Mouse (Mus musculus) G1E (cell line): ENCODE measurements at regions not wholly inside any gene's neighbourhood (a gene's known extent, or its start where the extent isn't known, plus 50 kb on each side); places are given as distances from the start of the nearest gene placed in this dataset.

Experiments used
- ATAC-seq: 2 replicates; pipeline ENCODE4 v1.8.0; 2016; ENCODE audit warnings: mild to moderate bottlenecking; ENCODE audit not compliant: insufficient number of reproducible peaks, poor library complexity, low FRiP score, severe bottlenecking; ENCODE audit errors: extremely low read depth
- DNase-seq: peaks from one replicate; pipeline ENCODE4 v3.0.0; 2012; ENCODE audit warnings: low spot score
- H3K27me3 ChIP-seq: 2 replicates; pipeline ENCODE4 v1.6.1; 2012; ENCODE audit warnings: mild to moderate bottlenecking, low read length, inconsistent platforms; ENCODE audit not compliant: insufficient read depth
- H3K36me3 ChIP-seq: replicated peaks from 2 replicates; pipeline ENCODE3; 2012; ENCODE audit warnings: mild to moderate bottlenecking, inconsistent platforms
- H3K4me1 ChIP-seq: 2 replicates; pipeline ENCODE4 v1.6.1; 2012; ENCODE audit warnings: low read depth, low read length, inconsistent platforms, mixed read lengths; ENCODE audit not compliant: insufficient read depth
- H3K4me3 ChIP-seq: 2 replicates; pipeline ENCODE4 v1.5.1; 2012; ENCODE audit warnings: low read depth, mild to moderate bottlenecking, inconsistent platforms, low read length, moderate library complexity, mixed read lengths
- H3K9me3 ChIP-seq: replicated peaks from 2 replicates; pipeline ENCODE4 v1.6.1; 2012; ENCODE audit warnings: inconsistent platforms
- CTCF ChIP-seq: IDR thresholded peaks from 2 replicates; pipeline ENCODE4 v1.5.1; 2012; ENCODE audit warnings: low read depth, low read length, inconsistent platforms, mixed read lengths
- GATA1 ChIP-seq: IDR thresholded peaks from 2 replicates; pipeline ENCODE4 v1.6.1; 2012; ENCODE audit warnings: borderline replicate concordance, low read length, inconsistent platforms, mixed read lengths
- GATA2 ChIP-seq: IDR thresholded peaks from 2 replicates; pipeline ENCODE4 v1.6.1; 2012; ENCODE audit warnings: low read depth, low read length, inconsistent platforms, borderline replicate concordance
- POLR2AphosphoS5 ChIP-seq: IDR thresholded peaks from 2 replicates; pipeline ENCODE4 v1.6.1; 2012; ENCODE audit warnings: low read depth, low read length, inconsistent platforms; ENCODE audit not compliant: insufficient replicate concordance
- TAL1 ChIP-seq: conservative IDR thresholded peaks from 2 replicates; pipeline ENCODE4 v1.6.1; 2012; ENCODE audit warnings: low read depth, low read length, inconsistent platforms, mixed read lengths

DNA sequence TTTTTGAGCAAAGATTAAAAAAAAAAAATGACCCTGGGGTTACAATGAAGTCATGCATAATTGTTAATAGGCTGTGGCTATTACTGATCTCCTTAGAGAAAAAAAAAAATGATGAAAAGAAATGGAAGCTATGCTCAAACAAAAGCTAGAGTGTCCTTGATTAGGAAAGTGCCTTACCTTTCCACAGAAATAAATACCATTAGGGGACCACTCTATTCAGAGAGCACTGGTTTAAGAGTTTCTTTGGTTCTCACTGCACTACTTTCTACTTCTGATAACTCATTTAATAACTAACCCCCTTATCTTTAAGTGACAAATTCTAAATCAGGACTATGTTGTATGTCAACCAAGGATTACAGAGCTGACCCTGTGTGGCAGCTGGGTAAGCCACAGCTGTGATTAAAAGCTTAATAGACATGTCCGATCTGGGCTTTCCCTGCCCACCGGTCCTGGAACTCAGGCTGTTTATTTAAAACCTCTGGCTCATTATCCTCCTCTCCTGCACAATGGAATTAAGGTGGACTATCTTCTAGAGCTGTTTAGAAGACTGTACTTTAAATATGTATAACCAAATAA is 225.9 kb upstream of the Lyplal1 start:
- TF ChIP-seq GATA2 (no peak), CTCF (no peak), POLR2AphosphoS5 (no peak), TAL1 (no peak), GATA1 (no peak)
- Histone ChIP-seq H3K9me3 (peaks cover 28% of the 10 kb centered on the region), H3K36me3 (no peaks in the 10 kb centered on the region), H3K27me3 (no peaks in the 10 kb centered on the region), H3K4me1 (no peaks in the 10 kb centered on the region), H3K4me3 (no peak overlapping the region)
- ATAC-seq: no peak
- no peak for DNase-seq

GRCm38 (mm10) chr1:186342391-186342790 is 225.3 kb upstream of the Lyplal1 start:
- Histone ChIP-seq H3K4me3 (no peak overlapping the region), H3K27me3 (no peaks in the 10 kb centered on the region), H3K4me1 (no peaks in the 10 kb centered on the region), H3K9me3 (peaks cover 25% of the 10 kb centered on the region), H3K36me3 (no peaks in the 10 kb centered on the region)
- DNase-seq (no peak), ATAC-seq (no peak)
- TF ChIP-seq POLR2AphosphoS5 (no peak), CTCF (no peak), GATA1 (no peak), GATA2 (no peak), TAL1 (no peak)

DNA sequence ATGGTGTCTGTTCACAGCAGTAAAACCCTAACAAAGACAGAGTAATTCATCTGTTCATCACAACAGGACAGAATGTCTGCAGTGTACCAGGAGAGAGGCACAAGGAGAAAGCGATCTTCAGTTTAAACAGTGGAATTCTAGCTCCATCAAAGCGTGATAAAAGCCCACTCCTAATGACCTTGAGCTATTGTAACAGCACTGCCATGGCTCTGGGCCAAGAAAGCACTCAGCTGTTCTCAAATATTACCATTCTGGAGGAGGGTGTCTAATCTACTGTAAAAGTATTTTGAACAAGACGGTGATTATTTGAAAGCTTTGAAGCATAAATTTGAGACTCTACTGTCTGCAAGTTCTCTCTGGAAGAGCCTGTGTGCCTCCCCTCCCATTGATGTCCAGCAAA is 224.8 kb upstream of the Lyplal1 start:
- Histone ChIP-seq H3K4me3 (no peak overlapping the region), H3K4me1 (no peaks in the 10 kb centered on the region), H3K9me3 (peaks cover 24% of the 10 kb centered on the region), H3K27me3 (no peaks in the 10 kb centered on the region), H3K36me3 (no peaks in the 10 kb centered on the region)
- no peak for ATAC-seq
- DNase-seq: no peak
- TF ChIP-seq GATA1: no peak
- no peak for TF ChIP-seq POLR2AphosphoS5
- TF ChIP-seq CTCF: no peak
- TF ChIP-seq GATA2: no peak
- TF ChIP-seq TAL1: no peak

GRCm38 (mm10) chr1:186340701-186341100 is 223.6 kb upstream of the Lyplal1 start:
- ATAC-seq: no peak
- Histone ChIP-seq H3K36me3 (no peaks in the 10 kb centered on the region), H3K4me1 (no peaks in the 10 kb centered on the region), H3K4me3 (no peak overlapping the region), H3K27me3 (no peaks in the 10 kb centered on the region), H3K9me3 (peaks cover 20% of the 10 kb centered on the region)
- TF ChIP-seq GATA2 (no peak), POLR2AphosphoS5 (no peak), TAL1 (no peak), CTCF (no peak), GATA1 (no peak)
- DNase-seq: no peak

DNA sequence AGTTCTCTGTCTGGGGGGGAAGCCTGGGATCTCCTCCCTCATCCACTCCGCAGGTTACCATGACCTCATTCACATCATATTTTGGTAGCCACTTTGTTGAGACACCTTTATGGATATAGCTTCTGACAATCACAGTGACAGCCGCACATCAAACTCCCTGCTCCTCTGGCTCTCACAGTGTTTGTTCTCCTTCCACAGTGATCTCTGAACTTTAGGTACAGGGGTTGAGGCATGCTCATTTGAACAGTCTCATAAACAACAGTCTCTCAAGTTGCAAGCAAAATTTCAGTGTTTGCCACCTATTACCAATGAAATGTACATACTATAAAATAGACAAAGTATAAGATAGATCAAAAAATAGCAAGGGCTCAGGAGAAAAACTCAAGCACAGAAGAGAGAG is 200.2 kb upstream of the Lyplal1 start:
- H3K27me3 ChIP-seq: no peaks in the 10 kb centered on the region
- H3K9me3 ChIP-seq: peaks cover 16% of the 10 kb centered on the region
- H3K4me3 ChIP-seq: no peak overlapping the region
- TF ChIP-seq GATA1 (no peak), GATA2 (no peak), POLR2AphosphoS5 (no peak), CTCF (no peak), TAL1 (no peak)
- H3K4me1 ChIP-seq: no peaks in the 10 kb centered on the region
- no peaks in the 10 kb centered on the region for H3K36me3 ChIP-seq
- DNase-seq (no peak), ATAC-seq (no peak)

DNA sequence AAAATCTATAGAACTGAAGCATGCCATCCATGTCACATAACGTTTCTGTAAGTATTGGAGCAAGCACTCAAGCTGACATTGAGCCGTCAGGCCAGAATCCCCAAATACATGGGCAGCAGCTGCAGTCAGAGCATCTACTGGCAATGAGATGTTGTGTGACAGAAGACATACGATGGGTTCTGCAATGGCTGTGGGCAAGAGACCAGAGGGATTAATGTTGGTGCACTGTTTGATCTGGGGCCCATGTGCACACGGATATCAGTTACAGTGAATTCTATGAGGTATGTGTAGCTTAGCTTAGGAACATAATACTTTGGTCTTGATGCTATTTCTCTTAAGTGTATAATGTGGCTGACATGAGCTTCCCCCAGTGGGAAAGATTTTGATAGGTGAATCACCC is 197.1 kb upstream of the Lyplal1 start:
- Histone ChIP-seq H3K4me3 (no peak overlapping the region), H3K27me3 (no peaks in the 10 kb centered on the region), H3K4me1 (no peaks in the 10 kb centered on the region), H3K9me3 (peaks cover 20% of the 10 kb centered on the region), H3K36me3 (no peaks in the 10 kb centered on the region)
- ATAC-seq (no peak), DNase-seq (no peak)
- no peak for TF ChIP-seq GATA1
- TF ChIP-seq CTCF: no peak
- TF ChIP-seq TAL1: no peak
- TF ChIP-seq GATA2: no peak
- TF ChIP-seq POLR2AphosphoS5: no peak

GRCm38 (mm10) chr1:186312698-186313097 is 195.6 kb upstream of the Lyplal1 start:
- Histone ChIP-seq H3K27me3 (no peaks in the 10 kb centered on the region), H3K4me3 (no peak overlapping the region), H3K9me3 (peaks cover 25% of the 10 kb centered on the region), H3K36me3 (no peaks in the 10 kb centered on the region), H3K4me1 (no peaks in the 10 kb centered on the region)
- ATAC-seq (no peak), DNase-seq (no peak)
- TF ChIP-seq GATA1: no peak
- no peak for TF ChIP-seq CTCF
- no peak for TF ChIP-seq GATA2
- TF ChIP-seq TAL1: no peak
- TF ChIP-seq POLR2AphosphoS5: no peak
